Mouse (Mus musculus) neural tube, embryonic 11.5 days (tissue): ENCODE measurements around the gene Foxe3. TPM values are rescaled to one million over a fixed set of nuclear protein-coding genes. Genes with fewer than 3 reads are reported as not detected.

Source experiments
- ATAC-seq: fragments of 200-750 bp; cut with Nextera tagmentation; 2 replicates; pipeline ENCODE4 v1.8.0; 2017; ENCODE audit warnings: moderate number of reproducible peaks, mild to moderate bottlenecking, moderate TSS enrichment, moderate library complexity; ENCODE audit not compliant: insufficient read depth, low FRiP score, low TSS enrichment
- DNase-seq: peaks from one replicate; pipeline ENCODE4 v3.0.0-alpha.2; 2015; ENCODE audit warnings: low spot score
- H3K27ac ChIP-seq: fragments of 300-500 bp; sonication (generic); 2 replicates; pipeline ENCODE4 v1.5.1; 2014; ENCODE audit warnings: low read depth, mild to moderate bottlenecking, low read length
- H3K27me3 ChIP-seq: fragments of 300-500 bp; sonication (generic); 2 replicates; pipeline ENCODE4 v1.6.1; 2014; ENCODE audit warnings: mild to moderate bottlenecking, low read length, mixed read lengths; ENCODE audit not compliant: control insufficient read depth, insufficient read depth
- H3K36me3 ChIP-seq: fragments of 300-500 bp; sonication (generic); 2 replicates; pipeline ENCODE4 v1.6.1; 2014; ENCODE audit warnings: mild to moderate bottlenecking, low read length, moderate library complexity, mixed read lengths; ENCODE audit not compliant: control insufficient read depth, insufficient read depth
- H3K4me1 ChIP-seq: fragments of 300-500 bp; sonication (generic); 2 replicates; pipeline ENCODE4 v1.6.1; 2014; ENCODE audit warnings: low read length, mixed read lengths; ENCODE audit not compliant: control insufficient read depth, insufficient read depth
- H3K4me2 ChIP-seq: fragments of 300-500 bp; sonication (generic); 2 replicates; pipeline ENCODE4 v1.6.1; 2014; ENCODE audit warnings: low read depth, mild to moderate bottlenecking, moderate library complexity
- H3K4me3 ChIP-seq: fragments of 300-500 bp; sonication (generic); 2 replicates; pipeline ENCODE4 v1.5.1; 2014; ENCODE audit warnings: low read depth, low read length
- H3K9ac ChIP-seq: fragments of 300-500 bp; sonication (generic); 2 replicates; pipeline ENCODE4 v1.6.1; 2014; ENCODE audit warnings: mild to moderate bottlenecking, low read length
- H3K9me3 ChIP-seq: fragments of 300-500 bp; sonication (generic); 2 replicates; pipeline ENCODE4 v1.6.1; 2016; ENCODE audit warnings: low read length; ENCODE audit not compliant: control insufficient read depth
- WGBS: fragments of 180-500 bp; shearing (Covaris S2); extraction: QIAGEN DNeasy Blood & Tissue Kit; methylation state at CpG from one replicate; pipeline ENCODE4 v1.1.7; 2014; 5-methylcytosine and 5-hydroxymethylcytosine counted together
- polyA plus RNA-seq: library from polyadenylated mRNA; unstranded; fragments of >200 nt; fragmentation: Nextera tagmentation; extraction: Ambion mirVana; gene quantifications from 2 replicates; pipeline ENCODE4 v1.2.1, GENCODE M21; 2014

Gene Foxe3
- polyA plus RNA-seq, 1 experiment from 2014 or later: not detected

- ATAC-seq: no peak
- Histone ChIP-seq H3K4me2 (no peak overlapping the region), H3K27ac (no peak overlapping the region), H3K27me3 (no peaks in the 10 kb centered on the region), H3K36me3 (no peaks in the 10 kb centered on the region), H3K4me3 (no peak overlapping the region), H3K9ac (no peak overlapping the region), H3K9me3 (no peaks in the 10 kb centered on the region), H3K4me1 (no peaks in the 10 kb centered on the region)
- 91% methylated on average over 6 of the region's 6 CpGs for WGBS
- no peak for DNase-seq
These were observed 8.4 kb upstream of the Foxe3 start for GRCm38 (mm10) chr4:114934188-114934587.

GRCm38 (mm10) chr4:114932747-114933146 lies 6.9 kb upstream of the Foxe3 start:
- DNase-seq: no peak

GRCm38 (mm10) chr4:114929155-114929554 lies 3.3 kb upstream of the Foxe3 start:
- H3K36me3 ChIP-seq: no peaks in the 10 kb centered on the region
- no peak overlapping the region for H3K4me2 ChIP-seq
- 26% methylated on average over 15 of the region's 15 CpGs for WGBS
- H3K27ac ChIP-seq: no peak overlapping the region
- H3K9me3 ChIP-seq: no peaks in the 10 kb centered on the region
- peaks cover 41% of the 10 kb centered on the region for H3K27me3 ChIP-seq
- ATAC-seq (no peak), DNase-seq (peak; percentile 14)
- no peak overlapping the region for H3K9ac ChIP-seq
- no peaks in the 10 kb centered on the region for H3K4me1 ChIP-seq
- H3K4me3 ChIP-seq: no peak overlapping the region

More at GRCm38 (mm10) chr4:114932747-114933146, 6.9 kb upstream of the Foxe3 start:
- Histone ChIP-seq H3K9me3 (no peaks in the 10 kb centered on the region), H3K4me1 (no peaks in the 10 kb centered on the region), H3K27ac (no peak overlapping the region), H3K4me2 (no peak overlapping the region), H3K4me3 (no peak overlapping the region), H3K9ac (no peak overlapping the region), H3K36me3 (no peaks in the 10 kb centered on the region), H3K27me3 (peaks cover 7% of the 10 kb centered on the region)
- no peak for ATAC-seq
- WGBS: 83% methylated on average over 4 of the region's 4 CpGs

- H3K4me2 ChIP-seq: peak overlapping the region; percentile 45
- DNase-seq: peak; percentile 49
- no peak overlapping the region for H3K9ac ChIP-seq
- no peaks in the 10 kb centered on the region for H3K9me3 ChIP-seq
- H3K4me3 ChIP-seq: peak overlapping the region; percentile 31
- ATAC-seq: peak; percentile 40
- H3K27me3 ChIP-seq: peaks cover 62% of the 10 kb centered on the region
- WGBS: under 1% methylated on average over 105 of the region's 125 CpGs
- H3K27ac ChIP-seq: no peak overlapping the region
- H3K36me3 ChIP-seq: no peaks in the 10 kb centered on the region
- H3K4me1 ChIP-seq: no peaks in the 10 kb centered on the region
These were observed 569 bp downstream of the Foxe3 start for GRCm38 (mm10) chr4:114924971-114925916.

- Histone ChIP-seq H3K4me1 (no peaks in the 10 kb centered on the region; the same call in 1 of the 2 replicates), H3K9ac (no peak overlapping the region), H3K4me2 (no peak overlapping the region), H3K36me3 (no peaks in the 10 kb centered on the region), H3K9me3 (no peaks in the 10 kb centered on the region), H3K27me3 (peaks cover 55% of the 10 kb centered on the region), H3K4me3 (no peak overlapping the region), H3K27ac (no peak overlapping the region)
- ATAC-seq: no peak
- DNase-seq: peak; percentile 51
- 57% methylated on average over 2 of the region's 2 CpGs for WGBS
These were observed 8.7 kb downstream of the Foxe3 start for GRCm38 (mm10) chr4:114917091-114917490.

- H3K36me3 ChIP-seq: no peaks in the 10 kb centered on the region
- peaks cover 62% of the 10 kb centered on the region for H3K27me3 ChIP-seq
- H3K4me2 ChIP-seq: no peak overlapping the region
- no peak overlapping the region for H3K27ac ChIP-seq
- DNase-seq (no peak), ATAC-seq (no peak)
- no peaks in the 10 kb centered on the region for H3K9me3 ChIP-seq
- no peak overlapping the region for H3K4me3 ChIP-seq
- H3K4me1 ChIP-seq: no peaks in the 10 kb centered on the region; the same call in 1 of the 2 replicates
- WGBS: 37% methylated on average over 4 of the region's 4 CpGs
- H3K9ac ChIP-seq: no peak overlapping the region
These were observed 9.8 kb downstream of the Foxe3 start for GRCm38 (mm10) chr4:114916056-114916455.

GRCm38 (mm10) chr4:114913594-114913962 lies 12.2 kb downstream of the Foxe3 start:
- Histone ChIP-seq H3K27me3 (peaks cover 80% of the 10 kb centered on the region), H3K4me2 (no peak overlapping the region), H3K9me3 (no peaks in the 10 kb centered on the region), H3K4me1 (no peaks in the 10 kb centered on the region; the same call in 1 of the 2 replicates), H3K27ac (no peak overlapping the region), H3K36me3 (no peaks in the 10 kb centered on the region), H3K9ac (no peak overlapping the region), H3K4me3 (no peak overlapping the region)
- ATAC-seq: peak; percentile 14; the same call in 1 of the 2 replicates
- under 1% methylated on average over 13 of the region's 13 CpGs for WGBS
- DNase-seq: peak; percentile 83

GRCm38 (mm10) chr4:114912705-114913593 lies 12.9 kb downstream of the Foxe3 start:
- peaks cover 86% of the 10 kb centered on the region for H3K27me3 ChIP-seq
- H3K9ac ChIP-seq: no peak overlapping the region
- H3K9me3 ChIP-seq: no peaks in the 10 kb centered on the region
- peak overlapping the region; percentile 8 for H3K4me3 ChIP-seq
- no peaks in the 10 kb centered on the region; the same call in 1 of the 2 replicates for H3K4me1 ChIP-seq
- H3K36me3 ChIP-seq: no peaks in the 10 kb centered on the region
- DNase-seq: peak; percentile 36
- no peak overlapping the region for H3K4me2 ChIP-seq
- no peak for ATAC-seq
- 3% methylated on average over 35 of the region's 35 CpGs for WGBS
- no peak overlapping the region for H3K27ac ChIP-seq
